Mouse (Mus musculus) hindbrain, embryonic 12.5 days (tissue): ENCODE results near the gene Atp8a2. TPM values are rescaled to one million over a fixed set of nuclear protein-coding genes. Genes with fewer than 3 reads are reported as not detected.
A peak's percentile ranks its signal among the peaks of the same experiment; 100 is the strongest.

Experiments
- ATAC-seq: fragments of 200-750 bp; cut with Nextera tagmentation; 2 replicates; pipeline ENCODE4 v1.8.0; 2017; ENCODE audit warnings: moderate TSS enrichment; ENCODE audit not compliant: low FRiP score
- H3K27ac ChIP-seq: fragments of 300-500 bp; sonication (generic); 2 replicates; pipeline ENCODE4 v1.5.1; 2016; ENCODE audit warnings: mild to moderate bottlenecking
- H3K27me3 ChIP-seq: fragments of 300-500 bp; sonication (generic); 2 replicates; pipeline ENCODE4 v1.6.1; 2016; ENCODE audit warnings: mild to moderate bottlenecking
- H3K36me3 ChIP-seq: fragments of 300-500 bp; sonication (generic); 2 replicates; pipeline ENCODE4 v1.6.1; 2016; ENCODE audit warnings: mild to moderate bottlenecking
- H3K4me1 ChIP-seq: fragments of 300-500 bp; sonication (generic); 2 replicates; pipeline ENCODE4 v1.6.1; 2016
- H3K4me2 ChIP-seq: fragments of 300-500 bp; sonication (generic); replicated peaks from 2 replicates; pipeline ENCODE4 v1.6.1; 2016; ENCODE audit warnings: mild to moderate bottlenecking
- H3K4me3 ChIP-seq: fragments of 300-500 bp; sonication (generic); 2 replicates; pipeline ENCODE4 v1.5.1; 2016; ENCODE audit warnings: mild to moderate bottlenecking
- H3K9ac ChIP-seq: fragments of 300-500 bp; sonication (generic); 2 replicates; pipeline ENCODE4 v1.6.1; 2016; ENCODE audit warnings: mild to moderate bottlenecking, moderate library complexity
- H3K9me3 ChIP-seq: fragments of 300-500 bp; sonication (generic); replicated peaks from 2 replicates; pipeline ENCODE4 v1.6.1; 2016; ENCODE audit warnings: mild to moderate bottlenecking
- WGBS: fragments of 180-500 bp; shearing (Covaris S2); methylation state at CpG from one replicate; pipeline ENCODE4 v1.1.7; 2016; 5-methylcytosine and 5-hydroxymethylcytosine counted together
- polyA plus RNA-seq: library from polyadenylated mRNA; unstranded; fragments of >200 nt; fragmentation: Nextera tagmentation; extraction: Ambion mirVana; gene quantifications from 2 replicates; pipeline ENCODE4 v1.2.1, GENCODE M21; 2016

The Atp8a2 gene
- polyA plus RNA-seq, 1 experiment from 2014 or later: 20.7 TPM

GRCm38 (mm10) chr14:59780391-59780790 is 416.6 kb downstream of the Atp8a2 start:
- no peaks in the 10 kb centered on the region; the same call in 1 of the 2 replicates for H3K4me1 ChIP-seq
- no peaks in the 10 kb centered on the region for H3K27me3 ChIP-seq
- no peak overlapping the region for H3K27ac ChIP-seq
- 64% methylated on average over 9 of the region's 9 CpGs for WGBS
- no peak overlapping the region for H3K9ac ChIP-seq
- H3K4me2 ChIP-seq: no peak overlapping the region
- no peak for ATAC-seq
- H3K36me3 ChIP-seq: no peaks in the 10 kb centered on the region
- no peaks in the 10 kb centered on the region; the same call in 1 of the 2 replicates for H3K9me3 ChIP-seq
- no peak overlapping the region for H3K4me3 ChIP-seq

- Histone ChIP-seq H3K4me1 (peaks cover 7% of the 10 kb centered on the region), H3K9me3 (no peaks in the 10 kb centered on the region), H3K4me2 (no peak overlapping the region), H3K9ac (no peak overlapping the region), H3K4me3 (no peak overlapping the region), H3K27ac (no peak overlapping the region), H3K36me3 (no peaks in the 10 kb centered on the region), H3K27me3 (no peaks in the 10 kb centered on the region; the same call in 1 of the 2 replicates)
- WGBS: 42% methylated on average over 3 of the region's 3 CpGs
- ATAC-seq: no peak
These were observed 434.8 kb downstream of the Atp8a2 start for GRCm38 (mm10) chr14:59762227-59762626.

- H3K4me3 ChIP-seq: no peak overlapping the region
- WGBS: 71% methylated on average over 12 of the region's 12 CpGs
- H3K4me2 ChIP-seq: no peak overlapping the region
- H3K36me3 ChIP-seq: no peaks in the 10 kb centered on the region
- peaks cover 7% of the 10 kb centered on the region for H3K4me1 ChIP-seq
- H3K9ac ChIP-seq: no peak overlapping the region
- H3K27me3 ChIP-seq: peaks cover 5% of the 10 kb centered on the region
- ATAC-seq: no peak
- H3K9me3 ChIP-seq: no peaks in the 10 kb centered on the region
- no peak overlapping the region; the same call in 1 of the 2 replicates for H3K27ac ChIP-seq
These were observed 437.0 kb downstream of the Atp8a2 start for GRCm38 (mm10) chr14:59759900-59760493.

- Histone ChIP-seq H3K27ac (no peak overlapping the region; the same call in none of the 2 replicates), H3K4me2 (no peak overlapping the region), H3K4me1 (peaks cover 7% of the 10 kb centered on the region), H3K27me3 (peaks cover 5% of the 10 kb centered on the region), H3K9me3 (no peaks in the 10 kb centered on the region), H3K36me3 (no peaks in the 10 kb centered on the region), H3K9ac (no peak overlapping the region), H3K4me3 (no peak overlapping the region)
- ATAC-seq: no peak
- WGBS: 67% methylated on average over 15 of the region's 15 CpGs
These were observed 437.7 kb downstream of the Atp8a2 start for GRCm38 (mm10) chr14:59759196-59759839.

GRCm38 (mm10) chr14:59752401-59752800 is 444.6 kb downstream of the Atp8a2 start:
- no peak for ATAC-seq
- peaks cover 28% of the 10 kb centered on the region for H3K27me3 ChIP-seq
- H3K36me3 ChIP-seq: no peaks in the 10 kb centered on the region
- no peak overlapping the region for H3K4me2 ChIP-seq
- no peak overlapping the region for H3K9ac ChIP-seq
- WGBS: 78% methylated on average over 3 of the region's 3 CpGs
- no peaks in the 10 kb centered on the region for H3K4me1 ChIP-seq
- no peak overlapping the region for H3K4me3 ChIP-seq
- no peaks in the 10 kb centered on the region for H3K9me3 ChIP-seq
- no peak overlapping the region for H3K27ac ChIP-seq

GRCm38 (mm10) chr14:59750005-59750404 is 447.0 kb downstream of the Atp8a2 start:
- Histone ChIP-seq H3K9me3 (no peaks in the 10 kb centered on the region), H3K4me1 (no peaks in the 10 kb centered on the region), H3K9ac (no peak overlapping the region), H3K27ac (no peak overlapping the region), H3K36me3 (no peaks in the 10 kb centered on the region), H3K27me3 (peaks cover 44% of the 10 kb centered on the region), H3K4me3 (no peak overlapping the region), H3K4me2 (no peak overlapping the region)
- 74% methylated on average over 6 of the region's 6 CpGs for WGBS
- ATAC-seq: no peak

GRCm38 (mm10) chr14:59745676-59746075 is 451.3 kb downstream of the Atp8a2 start:
- Histone ChIP-seq H3K4me3 (no peak overlapping the region), H3K4me2 (no peak overlapping the region), H3K9ac (no peak overlapping the region), H3K36me3 (no peaks in the 10 kb centered on the region), H3K9me3 (no peaks in the 10 kb centered on the region), H3K4me1 (no peaks in the 10 kb centered on the region), H3K27me3 (peaks cover 79% of the 10 kb centered on the region), H3K27ac (no peak overlapping the region)
- ATAC-seq: no peak
- 76% methylated on average over 4 of the region's 4 CpGs for WGBS

GRCm38 (mm10) chr14:59741752-59742151 is 455.2 kb downstream of the Atp8a2 start:
- Histone ChIP-seq H3K27me3 (peaks cover 81% of the 10 kb centered on the region), H3K4me3 (no peak overlapping the region), H3K4me2 (no peak overlapping the region), H3K9ac (no peak overlapping the region), H3K9me3 (no peaks in the 10 kb centered on the region), H3K27ac (no peak overlapping the region), H3K36me3 (no peaks in the 10 kb centered on the region), H3K4me1 (peaks cover 11% of the 10 kb centered on the region)
- 81% methylated on average over 5 of the region's 5 CpGs for WGBS
- ATAC-seq: no peak

- Histone ChIP-seq H3K27me3 (peaks cover 75% of the 10 kb centered on the region), H3K9ac (no peak overlapping the region), H3K4me1 (peaks cover 16% of the 10 kb centered on the region), H3K36me3 (no peaks in the 10 kb centered on the region), H3K27ac (no peak overlapping the region), H3K4me2 (no peak overlapping the region), H3K9me3 (no peaks in the 10 kb centered on the region), H3K4me3 (no peak overlapping the region)
- 59% methylated on average over 6 of the region's 6 CpGs for WGBS
- ATAC-seq: no peak
These were observed 457.5 kb downstream of the Atp8a2 start for GRCm38 (mm10) chr14:59739446-59739845.

- Histone ChIP-seq H3K4me1 (peaks cover 16% of the 10 kb centered on the region), H3K9ac (no peak overlapping the region), H3K4me2 (no peak overlapping the region), H3K27me3 (peaks cover 73% of the 10 kb centered on the region), H3K4me3 (no peak overlapping the region), H3K27ac (no peak overlapping the region), H3K9me3 (no peaks in the 10 kb centered on the region), H3K36me3 (no peaks in the 10 kb centered on the region)
- 61% methylated on average over 8 of the region's 8 CpGs for WGBS
- no peak; the same call in 1 of the 2 replicates for ATAC-seq
These were observed 459.2 kb downstream of the Atp8a2 start for GRCm38 (mm10) chr14:59737734-59738294.

GRCm38 (mm10) chr14:59736861-59737700 is 459.9 kb downstream of the Atp8a2 start:
- H3K4me2 ChIP-seq: no peak overlapping the region
- H3K27ac ChIP-seq: peak overlapping the region; percentile 48; the same call in 1 of the 2 replicates
- H3K27me3 ChIP-seq: peaks cover 73% of the 10 kb centered on the region
- H3K9ac ChIP-seq: no peak overlapping the region
- H3K4me3 ChIP-seq: no peak overlapping the region
- WGBS: 19% methylated on average over 9 of the region's 9 CpGs
- peak; percentile 92 for ATAC-seq
- no peaks in the 10 kb centered on the region for H3K36me3 ChIP-seq
- H3K4me1 ChIP-seq: peaks cover 16% of the 10 kb centered on the region
- H3K9me3 ChIP-seq: no peaks in the 10 kb centered on the region

GRCm38 (mm10) chr14:59730043-59730390 is 467.0 kb downstream of the Atp8a2 start:
- Histone ChIP-seq H3K9ac (no peak overlapping the region), H3K36me3 (no peaks in the 10 kb centered on the region), H3K4me2 (no peak overlapping the region), H3K9me3 (no peaks in the 10 kb centered on the region), H3K4me1 (0 out of 2 replicates have a peak, but pooled peaks cover 4% of the 10 kb centered on the region), H3K27me3 (peaks cover 64% of the 10 kb centered on the region), H3K27ac (no peak overlapping the region), H3K4me3 (no peak overlapping the region)
- no peak for ATAC-seq
- 45% methylated on average over 3 of the region's 3 CpGs for WGBS
